In genomic region chr3:47498016-47498415, GRCm38 (mm10) we compare ENCODE assay signal across 25 mouse cellular contexts.
DNase-seq lines count a peak whose midpoint lies in the region; ATAC-seq and TF ChIP-seq lines count a peak whose summit lies in the region.
"Had no signal": no experiment of that assay in that cellular context is flagged by ENCODE, and none has a peak within 500 bp of the region (broad histone marks: within the 10 kb centered on the region; RNA-seq: fewer than 3 reads in every experiment).

No protein-coding gene starts in this region.

- no peaks in the 10 kb centered on the region for H3K36me3 ChIP-seq in forebrain, embryonic 14.5 days (ENCODE audit: control insufficient read depth, insufficient read depth, low read length)
- no peaks in the 10 kb centered on the region for H3K36me3 ChIP-seq in forebrain, embryonic 10.5 days (replicated peaks)
- H3K36me3 ChIP-seq in kidney, adult 2 months (ENCODE audit: control insufficient read depth, insufficient read depth, low read length): no peaks in the 10 kb centered on the region
- H3K36me3 ChIP-seq in midbrain, postnatal 0 days (ENCODE audit: insufficient read depth, low read length): no peaks in the 10 kb centered on the region
- no peaks in the 10 kb centered on the region for H3K36me3 ChIP-seq in midbrain, embryonic 13.5 days
- H3K36me3 ChIP-seq: embryonic facial prominence, embryonic 13.5 days; embryonic facial prominence, embryonic 15.5 days; G1E had no signal

- TF ChIP-seq POLR2A in kidney, adult 2 months (IDR thresholded peaks at IDR 0.05; ENCODE audit: low read depth, low read length): no peak

- H3K27me3 ChIP-seq in forebrain, embryonic 14.5 days (replicated peaks; ENCODE audit: control insufficient read depth, insufficient read depth, low read length): no peaks in the 10 kb centered on the region
- H3K27me3 ChIP-seq in forebrain, embryonic 10.5 days (ENCODE audit: poor library complexity, severe bottlenecking): no peaks in the 10 kb centered on the region
- H3K27me3 ChIP-seq in kidney, adult 2 months (replicated peaks; ENCODE audit: control insufficient read depth, insufficient read depth, low read length): no peaks in the 10 kb centered on the region
- no peaks in the 10 kb centered on the region for H3K27me3 ChIP-seq in midbrain, postnatal 0 days (ENCODE audit: insufficient read depth, low read length)
- no peaks in the 10 kb centered on the region for H3K27me3 ChIP-seq in midbrain, embryonic 13.5 days
- H3K27me3 ChIP-seq: CH12.LX; embryonic facial prominence, embryonic 13.5 days; embryonic facial prominence, embryonic 15.5 days; forebrain, embryonic 13.5 days; Patski had no signal

- no peak overlapping the region for H3K9ac ChIP-seq in forebrain, embryonic 14.5 days (ENCODE audit: low read length)
- H3K9ac ChIP-seq in midbrain, postnatal 0 days (replicated peaks; ENCODE audit: low read length, poor library complexity, severe bottlenecking): no peak overlapping the region
- H3K9ac ChIP-seq in midbrain, embryonic 13.5 days (replicated peaks): no peak overlapping the region
- H3K9ac ChIP-seq: embryonic facial prominence, embryonic 13.5 days; embryonic facial prominence, embryonic 15.5 days; forebrain, embryonic 13.5 days had no signal

- no peaks in the 10 kb centered on the region for H3K4me1 ChIP-seq in forebrain, embryonic 14.5 days (ENCODE audit: control insufficient read depth, insufficient read depth, low read length)
- no peaks in the 10 kb centered on the region for H3K4me1 ChIP-seq in forebrain, embryonic 10.5 days
- no peaks in the 10 kb centered on the region for H3K4me1 ChIP-seq in kidney, adult 2 months (ENCODE audit: control insufficient read depth, insufficient read depth, low read length)
- H3K4me1 ChIP-seq in midbrain, postnatal 0 days (ENCODE audit: insufficient read depth, low read length): no peaks in the 10 kb centered on the region
- no peaks in the 10 kb centered on the region for H3K4me1 ChIP-seq in midbrain, embryonic 13.5 days (replicated peaks)
- H3K4me1 ChIP-seq: embryonic facial prominence, embryonic 13.5 days; embryonic facial prominence, embryonic 15.5 days; forebrain, embryonic 13.5 days had no signal

- H3K4me2 ChIP-seq in forebrain, embryonic 14.5 days (ENCODE audit: low read length): no peak overlapping the region
- H3K4me2 ChIP-seq in midbrain, postnatal 0 days (ENCODE audit: low read depth, low read length, poor library complexity, severe bottlenecking): no peak overlapping the region
- no peak overlapping the region for H3K4me2 ChIP-seq in midbrain, embryonic 13.5 days (replicated peaks)
- H3K4me2 ChIP-seq: embryonic facial prominence, embryonic 13.5 days; embryonic facial prominence, embryonic 15.5 days; forebrain, embryonic 13.5 days had no signal

- H3K4me3 ChIP-seq in forebrain, embryonic 14.5 days (ENCODE audit: low read depth, low read length): no peak overlapping the region
- H3K4me3 ChIP-seq in forebrain, embryonic 10.5 days: no peak overlapping the region
- no peak overlapping the region for H3K4me3 ChIP-seq in kidney, adult 2 months (ENCODE audit: insufficient read depth, low read depth, low read length)
- H3K4me3 ChIP-seq in midbrain, postnatal 0 days (ENCODE audit: low read depth, low read length): no peak overlapping the region
- H3K4me3 ChIP-seq in midbrain, embryonic 13.5 days (replicated peaks): no peak overlapping the region
- H3K4me3 ChIP-seq: embryonic facial prominence, embryonic 13.5 days; embryonic facial prominence, embryonic 15.5 days; erythroblast, embryonic 14.5 days; forebrain, embryonic 13.5 days had no signal

- H3K9me3 ChIP-seq in forebrain, embryonic 14.5 days (replicated peaks; ENCODE audit: control insufficient read depth, low read length): no peaks in the 10 kb centered on the region
- 0 out of 2 replicates have a peak, but pooled peaks cover 2% of the 10 kb centered on the region for H3K9me3 ChIP-seq in forebrain, embryonic 10.5 days
- no peaks in the 10 kb centered on the region for H3K9me3 ChIP-seq in midbrain, postnatal 0 days (ENCODE audit: low read length)
- H3K9me3 ChIP-seq in midbrain, embryonic 13.5 days: no peaks in the 10 kb centered on the region
- H3K9me3 ChIP-seq: embryonic facial prominence, embryonic 13.5 days; embryonic facial prominence, embryonic 15.5 days; forebrain, embryonic 13.5 days; G1E had no signal

- no peak for TF ChIP-seq CTCF in kidney, adult 2 months (conservative IDR thresholded peaks at IDR 0.05; ENCODE audit: insufficient read depth, insufficient read length, low read depth, low read length)
- TF ChIP-seq CTCF in midbrain, postnatal 0 days (IDR thresholded peaks at IDR 0.05): no peak

- peak; percentile 34; the same call in 1 of the 2 replicates for ATAC-seq in forebrain, embryonic 14.5 days
- no peak for ATAC-seq in midbrain, postnatal 0 days (ENCODE audit: low FRiP score)
- ATAC-seq in midbrain, embryonic 13.5 days: no peak
- ATAC-seq: activated CD4-positive, CD25-positive, alpha-beta regulatory T cell, adult 4 months; CD4-positive, CD25-positive, alpha-beta regulatory T cell, adult 4 months; forebrain, embryonic 13.5 days; Patski had no signal

- no peak overlapping the region for H3K27ac ChIP-seq in forebrain, embryonic 14.5 days (ENCODE audit: low read depth, low read length)
- H3K27ac ChIP-seq in forebrain, embryonic 10.5 days: no peak overlapping the region
- H3K27ac ChIP-seq in kidney, adult 2 months (ENCODE audit: insufficient read depth, low read depth, low read length): no peak overlapping the region
- no peak overlapping the region for H3K27ac ChIP-seq in midbrain, postnatal 0 days (ENCODE audit: low read depth, low read length)
- H3K27ac ChIP-seq in midbrain, embryonic 13.5 days: no peak overlapping the region
- H3K27ac ChIP-seq: embryonic facial prominence, embryonic 13.5 days; embryonic facial prominence, embryonic 15.5 days; forebrain, embryonic 13.5 days had no signal

- peak; percentile 55 for DNase-seq in forebrain, embryonic 14.5 days (ENCODE audit: low spot score)
- DNase-seq in forebrain, embryonic 10.5 days (ENCODE audit: extremely low spot score, low spot score): no peak
- DNase-seq in kidney, adult 2 months: peak; percentile 7
- no peak for DNase-seq in kidney, postnatal 36 days
- peak; percentile 6 for DNase-seq in midbrain, postnatal 0 days (ENCODE audit: low spot score)
- DNase-seq: adrenal gland, adult 8-10 months; adrenal gland, postnatal 14 days; adrenal gland, postnatal 36 days; B cell, adult 2 months; cerebellum, adult 11 months; cerebellum, adult 18-20 months; cerebellum, adult 8-10 months; cerebellum, adult 9-11 months; cerebellum, postnatal 36 days; embryo, embryonic 11 days had no signal

- 4% methylated on average over 2 of the region's 2 CpGs for WGBS in forebrain, embryonic 14.5 days
- 42% methylated on average over 2 of the region's 2 CpGs for WGBS in forebrain, embryonic 10.5 days
- WGBS in kidney, adult 2 months: 34% methylated on average over 2 of the region's 2 CpGs
- 47% methylated on average over 2 of the region's 2 CpGs for WGBS in midbrain, postnatal 0 days
- WGBS in midbrain, embryonic 13.5 days: 56% methylated on average over 2 of the region's 2 CpGs

Comparison
In these comparisons a context has a peak if more than half of its experiments do, and no peak if none do; other contexts are left out.
1. DNase-seq: peak in forebrain, embryonic 14.5 days (single experiment), kidney, adult 2 months (single experiment) and midbrain, postnatal 0 days (single experiment); none in forebrain, embryonic 10.5 days (single experiment) and kidney, postnatal 36 days (0 of 2).